Mouse (Mus musculus) lung, embryonic 15.5 days (tissue): ENCODE results near the gene Gm614. TPM values are rescaled to one million over a fixed set of nuclear protein-coding genes. Genes with fewer than 3 reads are reported as not detected.

Source experiments
- ATAC-seq: fragments of 200-750 bp; cut with Nextera tagmentation; 2 replicates; pipeline ENCODE4 v1.8.0; 2017; ENCODE audit warnings: moderate number of reproducible peaks, borderline replicate concordance; ENCODE audit not compliant: low FRiP score, low TSS enrichment; ENCODE audit errors: extremely low read depth
- H3K27ac ChIP-seq: fragments of 300-500 bp; sonication (generic); 2 replicates; pipeline ENCODE4 v1.5.1; 2015; ENCODE audit warnings: moderate library complexity, mild to moderate bottlenecking, inconsistent platforms
- H3K27me3 ChIP-seq: fragments of 300-500 bp; sonication (generic); 2 replicates; pipeline ENCODE4 v1.6.1; 2015; ENCODE audit warnings: inconsistent platforms
- H3K36me3 ChIP-seq: fragments of 300-500 bp; sonication (generic); 2 replicates; pipeline ENCODE4 v1.6.1; 2015; ENCODE audit warnings: inconsistent platforms
- H3K4me1 ChIP-seq: fragments of 300-500 bp; sonication (generic); 2 replicates; pipeline ENCODE4 v1.6.1; 2015; ENCODE audit warnings: inconsistent platforms
- H3K4me2 ChIP-seq: fragments of 300-500 bp; sonication (generic); 2 replicates; pipeline ENCODE4 v1.6.1; 2015; ENCODE audit warnings: inconsistent platforms, mild to moderate bottlenecking, moderate library complexity
- H3K4me3 ChIP-seq: fragments of 300-500 bp; sonication (generic); 2 replicates; pipeline ENCODE4 v1.5.1; 2015; ENCODE audit warnings: mild to moderate bottlenecking, inconsistent platforms
- H3K9ac ChIP-seq: fragments of 300-500 bp; sonication (generic); 2 replicates; pipeline ENCODE4 v1.6.1; 2015; ENCODE audit warnings: inconsistent platforms
- H3K9me3 ChIP-seq: fragments of 300-500 bp; sonication (generic); 2 replicates; pipeline ENCODE4 v1.6.1; 2016; ENCODE audit warnings: inconsistent platforms
- WGBS: fragments of 180-500 bp; shearing (Covaris S2); methylation state at CpG from one replicate; pipeline ENCODE4 v1.1.7; 2015; 5-methylcytosine and 5-hydroxymethylcytosine counted together
- polyA plus RNA-seq: library from polyadenylated mRNA; unstranded; fragments of >200 nt; fragmentation: Nextera tagmentation; extraction: Ambion mirVana; gene quantifications from 2 replicates; pipeline ENCODE4 v1.2.1, GENCODE M21; 2015

Gene Gm614
- polyA plus RNA-seq, 1 experiment from 2014 or later: not detected

DNA sequence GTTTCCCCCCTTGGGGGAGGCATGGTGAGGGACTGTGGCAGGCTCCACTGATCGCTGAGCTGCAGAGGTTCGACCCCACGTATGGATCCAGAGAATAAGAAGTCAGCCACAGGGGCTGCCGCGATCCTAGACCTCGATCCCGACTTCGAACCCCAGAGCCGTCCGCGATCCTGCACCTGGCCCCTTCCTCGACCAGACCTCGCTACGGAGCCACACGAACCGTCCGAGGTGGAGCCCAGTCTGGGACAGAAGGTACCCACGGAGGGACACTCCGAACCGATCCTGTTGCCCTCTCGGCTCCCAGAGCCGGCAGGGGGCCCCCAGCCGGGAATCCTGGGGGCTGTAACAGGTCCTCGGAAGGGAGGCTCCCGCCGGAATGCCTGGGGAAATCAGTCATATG is 9.1 kb downstream of the Gm614 start:
- Histone ChIP-seq H3K27me3 (no peaks in the 10 kb centered on the region), H3K4me1 (no peaks in the 10 kb centered on the region), H3K27ac (peak overlapping the region; percentile 57), H3K4me3 (peak overlapping the region; percentile 55), H3K9me3 (no peaks in the 10 kb centered on the region), H3K9ac (peak overlapping the region; percentile 51), H3K36me3 (no peaks in the 10 kb centered on the region), H3K4me2 (peak overlapping the region; percentile 73)
- 19% methylated on average over 26 of the region's 26 CpGs for WGBS
- ATAC-seq: peak; percentile 17; the same call in 1 of the 2 replicates

DNA sequence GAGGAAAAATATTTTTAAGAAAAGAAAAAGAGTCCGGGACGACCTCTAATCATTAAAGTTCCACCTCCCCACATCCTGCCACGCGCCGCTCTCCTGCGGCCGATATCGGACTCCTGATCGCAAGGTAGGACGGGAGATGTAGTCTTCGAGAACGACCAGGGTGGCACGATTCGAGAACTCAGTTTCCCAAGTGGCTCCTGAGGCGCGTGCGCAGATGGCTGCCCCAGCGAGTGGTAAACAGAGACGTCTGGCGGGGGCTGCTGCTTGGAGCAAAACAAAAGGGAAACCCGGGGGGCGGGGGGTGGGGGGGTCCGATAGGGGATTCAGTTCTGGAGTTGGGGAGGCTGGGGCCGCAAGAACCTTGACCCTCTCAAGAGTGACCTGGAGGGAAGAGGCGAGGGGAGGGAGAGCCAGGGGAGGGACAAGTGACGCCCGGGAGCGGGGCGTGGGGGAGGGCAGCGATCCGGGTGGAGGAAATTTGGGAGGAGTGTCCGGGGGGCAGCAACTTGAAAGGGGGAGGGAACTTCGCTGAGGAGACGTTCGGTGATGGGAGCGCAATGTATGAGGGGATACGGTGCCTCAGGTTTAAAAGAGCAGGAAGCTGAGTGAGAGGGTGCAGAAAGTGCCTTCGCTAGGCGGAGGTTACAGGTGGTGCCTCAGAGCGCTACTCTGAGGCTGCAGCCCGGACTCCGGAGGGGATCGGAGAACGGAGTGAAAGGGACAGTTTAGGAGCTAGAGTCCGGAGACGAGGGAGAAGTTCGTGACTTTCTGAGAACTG is 9.7 kb downstream of the Gm614 start, which contains the start of gene Foxo4:
TSS of gene Foxo4 (plus strand) at position 577 of the 778 bp plus-strand sequence.
- H3K9ac ChIP-seq: peak within 1 kb of the TSS; percentile 51
- peak; percentile 92 for ATAC-seq
- H3K27me3 ChIP-seq: no peaks in the 10 kb centered on the region
- H3K36me3 ChIP-seq: no peaks in the 10 kb centered on the region
- H3K9me3 ChIP-seq: no peaks in the 10 kb centered on the region
- peak within 1 kb of the TSS; percentile 55 for H3K4me3 ChIP-seq
- H3K4me1 ChIP-seq: no peaks in the 10 kb centered on the region
- H3K27ac ChIP-seq: peak within 1 kb of the TSS; percentile 57
- WGBS: 15% methylated on average over 43 of the region's 47 CpGs
- peak within 1 kb of the TSS; percentile 73 for H3K4me2 ChIP-seq

DNA sequence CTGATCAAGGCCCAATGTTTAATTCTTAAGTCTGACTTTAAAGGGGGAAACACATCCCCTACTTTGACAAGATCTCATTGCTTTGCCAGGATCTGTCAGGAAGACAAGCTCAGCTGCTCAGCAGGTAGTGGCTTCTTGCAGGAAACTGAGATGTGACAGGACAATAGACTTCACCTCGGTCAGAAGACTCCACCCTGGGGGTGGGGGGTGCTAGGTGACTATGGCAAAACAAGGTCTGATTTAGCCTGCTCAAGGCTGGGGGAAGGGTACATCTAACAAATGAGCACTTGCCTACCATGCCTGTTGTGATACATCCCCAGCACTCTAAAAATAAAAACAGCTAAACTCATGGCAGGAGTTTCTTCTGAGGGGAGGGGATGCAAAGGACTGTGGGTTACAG is 18.8 kb downstream of the Gm614 start:
- no peak for ATAC-seq
- Histone ChIP-seq H3K4me1 (no peaks in the 10 kb centered on the region), H3K36me3 (no peaks in the 10 kb centered on the region), H3K4me2 (no peak overlapping the region), H3K9me3 (no peaks in the 10 kb centered on the region), H3K4me3 (no peak overlapping the region), H3K27me3 (peaks cover 4% of the 10 kb centered on the region; the same call in 1 of the 2 replicates), H3K27ac (no peak overlapping the region), H3K9ac (no peak overlapping the region)
- WGBS: 26% methylated on average over 1 of the region's 1 CpGs

- H3K27ac ChIP-seq: peak overlapping the region; percentile 59
- H3K27me3 ChIP-seq: no peaks in the 10 kb centered on the region; the same call in 1 of the 2 replicates
- no peaks in the 10 kb centered on the region for H3K9me3 ChIP-seq
- H3K4me2 ChIP-seq: peak overlapping the region; percentile 57
- H3K9ac ChIP-seq: peak overlapping the region; percentile 16; the same call in 1 of the 2 replicates
- H3K36me3 ChIP-seq: no peaks in the 10 kb centered on the region
- WGBS: 23% methylated on average over 7 of the region's 7 CpGs
- H3K4me3 ChIP-seq: peak overlapping the region; percentile 59
- ATAC-seq: peak; percentile 3; the same call in 1 of the 2 replicates
- no peaks in the 10 kb centered on the region for H3K4me1 ChIP-seq
These were observed 41.0 kb downstream of the Gm614 start for GRCm38 (mm10) chrX:101222796-101223162.

DNA sequence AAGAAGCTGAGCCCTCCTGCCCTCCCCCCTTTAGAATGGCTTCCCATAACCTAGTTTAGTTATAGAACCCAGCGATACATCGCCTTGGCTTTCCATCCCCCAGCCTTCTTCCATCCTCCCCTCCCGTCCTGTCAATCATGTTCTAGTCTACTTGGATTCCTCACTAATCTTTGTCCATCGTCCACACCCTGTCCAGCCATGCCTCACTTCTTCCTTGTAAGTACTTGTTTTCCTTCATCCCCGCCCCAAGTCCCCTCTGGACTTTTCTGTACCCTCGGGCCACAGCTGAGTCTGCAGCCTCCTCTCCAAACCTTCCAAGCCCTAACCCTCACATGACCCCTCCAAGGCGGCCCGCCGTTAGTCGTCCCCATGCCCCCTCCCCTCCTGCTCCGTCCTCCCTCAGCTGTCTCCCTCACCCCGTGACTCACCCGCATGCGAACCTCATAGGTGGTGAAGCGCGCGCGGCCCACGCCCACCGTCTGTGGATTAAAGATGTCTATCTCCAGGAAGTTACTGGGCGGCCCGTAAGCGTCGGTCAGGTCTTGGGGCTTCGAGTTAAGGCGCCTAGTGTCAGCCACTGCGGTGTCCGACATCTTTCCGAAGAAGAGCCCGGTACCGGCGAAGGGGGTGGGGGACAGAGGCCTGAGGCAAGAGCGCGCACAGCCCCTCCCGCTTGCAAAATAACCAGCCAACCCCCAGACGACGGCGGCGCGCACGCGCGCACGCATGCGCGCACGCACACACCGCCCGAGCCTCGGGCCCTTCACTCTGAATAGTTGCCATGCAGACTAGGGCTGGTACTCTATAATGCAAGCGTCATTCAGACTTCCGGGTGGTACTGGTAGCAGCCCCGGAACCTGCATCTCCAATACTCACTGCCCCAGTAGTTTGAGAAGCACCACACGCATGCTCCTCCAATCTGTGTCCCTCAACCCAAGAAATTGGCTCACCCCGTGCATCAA is 41.7 kb downstream of the Gm614 start, which contains the start of gene Snx12:
TSS of gene Snx12 (minus strand) at position 730 of the 962 bp plus-strand sequence.
- no peaks in the 10 kb centered on the region for H3K9me3 ChIP-seq
- peak; percentile 96 for ATAC-seq
- 17% methylated on average over 55 of the region's 55 CpGs for WGBS
- H3K4me3 ChIP-seq: peak within 1 kb of the TSS; percentile 59
- no peaks in the 10 kb centered on the region for H3K36me3 ChIP-seq
- peak within 1 kb of the TSS; percentile 58 for H3K9ac ChIP-seq
- no peaks in the 10 kb centered on the region for H3K4me1 ChIP-seq
- peak within 1 kb of the TSS; percentile 67 for H3K27ac ChIP-seq
- no peaks in the 10 kb centered on the region; the same call in 1 of the 2 replicates for H3K27me3 ChIP-seq
- peak within 1 kb of the TSS; percentile 57 for H3K4me2 ChIP-seq

Other genes with a start within 250 kb of the Gm614 start
- 0.20 and 0.25 TPM in 2 replicates for gene Tex11, start 204.3 kb downstream of the Gm614 start, polyA plus RNA-seq
- gene Slc7a3, start 178.0 kb downstream of the Gm614 start, polyA plus RNA-seq: 0.52 and 0.64 TPM in 2 replicates
- gene Snx12, start 41.4 kb downstream of the Gm614 start, polyA plus RNA-seq: 49.2 and 50.6 TPM in 2 replicates
- gene Foxo4, start 9.5 kb downstream of the Gm614 start, polyA plus RNA-seq: 1.9 and 2.0 TPM in 2 replicates
- gene Il2rg, start 4.3 kb upstream of the Gm614 start, polyA plus RNA-seq: 19.4 and 27.6 TPM in 2 replicates
- not detected in 2 replicates for gene Gm20489, start 5.0 kb upstream of the Gm614 start, polyA plus RNA-seq
- gene Med12, start 10.0 kb upstream of the Gm614 start, polyA plus RNA-seq: 29.5 and 32.3 TPM in 2 replicates
- 5.1 and 6.0 TPM in 2 replicates for gene Nlgn3, start 35.2 kb upstream of the Gm614 start, polyA plus RNA-seq
- gene Gjb1, start 112.4 kb upstream of the Gm614 start, polyA plus RNA-seq: 0.49 and 1.3 TPM in 2 replicates
- gene Zmym3, start 156.9 kb upstream of the Gm614 start, polyA plus RNA-seq: 29.8 and 32.2 TPM in 2 replicates
- gene Nono, start 165.3 kb upstream of the Gm614 start, polyA plus RNA-seq: 433 and 440 TPM in 2 replicates
- gene Itgb1bp2, start 185.1 kb upstream of the Gm614 start, polyA plus RNA-seq: 3.8 and 5.2 TPM in 2 replicates